Mouse (Mus musculus): Measurements from ENCODE around the gene Fbxl12. TPM values are rescaled to one million over a fixed set of nuclear protein-coding genes. Genes with fewer than 3 reads are reported as not detected.
"Not testable (repeated sequence)": the region's sequence is repeated elsewhere in the genome, so short reads cannot be mapped to it uniquely, and the experiment has no call there.

Fbxl12 gene
- total RNA-seq, 2 experiments from 2014 or later: 18.0 to 19.5 TPM

DNA sequence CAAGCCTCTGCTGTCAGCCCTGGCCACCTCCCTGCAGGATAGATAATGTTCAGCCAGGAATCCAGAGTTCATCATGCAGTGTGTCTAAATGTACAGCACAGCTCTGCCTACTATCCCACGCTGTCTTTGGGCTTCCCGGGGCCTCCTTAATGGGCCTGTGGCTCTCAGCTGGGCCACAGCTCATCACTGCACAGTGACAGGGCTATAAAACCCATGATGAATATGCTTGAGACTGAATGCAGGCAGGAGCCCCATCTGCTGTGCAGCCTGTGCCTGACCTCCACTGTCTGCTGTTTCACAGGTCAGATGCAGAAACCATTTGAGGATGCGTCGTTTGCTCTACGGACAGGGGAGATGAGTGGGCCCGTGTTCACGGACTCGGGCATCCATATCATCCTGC is 18.3 kb upstream of the Fbxl12 start:
- peak in 1 of 2 experiments; percentile 19 for DNase-seq (ENCODE audit: extremely low spot score in 1 of 2, low spot score in 2 of 2)
- intact Hi-C loops (cut with DNase I): loop anchor here (1.0 to 5.0 kb wide), 3 partner anchors 64 to 169 kb away; no protein-coding TSS in a partner anchor

DNA sequence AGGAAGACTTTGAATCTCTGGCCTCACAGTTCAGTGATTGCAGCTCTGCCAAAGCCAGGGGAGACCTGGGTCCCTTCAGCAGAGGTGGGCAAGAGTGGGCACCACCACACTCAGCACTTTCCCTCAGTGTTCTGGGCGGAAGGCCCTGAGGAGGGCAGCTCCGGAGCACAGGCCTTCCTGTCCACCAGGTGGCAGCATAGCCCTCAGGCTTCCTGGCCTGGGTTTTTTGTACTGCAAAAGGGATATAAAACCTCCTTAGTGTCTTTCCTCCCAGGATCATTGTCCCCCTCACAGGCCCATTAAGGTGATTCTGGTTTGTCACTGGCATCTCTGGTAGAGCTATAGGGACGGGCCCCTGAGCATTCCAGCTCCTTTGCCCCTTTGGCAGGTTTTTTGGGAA is 17.8 kb upstream of the Fbxl12 start:
- intact Hi-C loops (cut with DNase I): loop anchor here (1.0 to 5.0 kb wide), 3 partner anchors 65 to 170 kb away; no protein-coding TSS in a partner anchor

DNA sequence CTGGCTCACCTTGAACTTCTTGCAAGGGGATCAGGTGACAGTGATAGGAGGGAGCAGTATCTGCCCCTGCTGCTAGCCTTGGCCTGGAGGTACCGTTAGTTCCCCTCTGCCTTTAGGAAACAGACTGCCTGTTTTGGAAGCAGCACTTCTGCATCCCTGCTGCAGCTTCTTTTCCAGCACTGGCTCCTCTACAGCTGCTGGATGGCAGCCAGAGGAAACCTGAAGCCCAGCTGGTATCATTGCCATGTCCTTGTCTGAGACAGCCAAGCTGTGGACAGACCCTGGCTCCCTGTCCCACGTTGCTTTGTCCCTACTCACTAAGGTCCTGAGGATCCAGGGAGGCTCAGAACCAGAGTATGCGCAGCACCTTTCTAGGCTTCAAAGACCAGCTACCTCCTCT is 13.0 kb upstream of the Fbxl12 start:
- intact Hi-C loops (cut with DNase I): no loop called here
- DNase-seq (ENCODE audit: extremely low spot score in 1 of 2, low spot score in 2 of 2): peak in 1 of 2 experiments; percentile 40

More for the DNA sequence above, 17.8 kb upstream of the Fbxl12 start:
- DNase-seq (ENCODE audit: extremely low spot score in 1 of 2, low spot score in 2 of 2): peak; percentile 63 to 83

DNA sequence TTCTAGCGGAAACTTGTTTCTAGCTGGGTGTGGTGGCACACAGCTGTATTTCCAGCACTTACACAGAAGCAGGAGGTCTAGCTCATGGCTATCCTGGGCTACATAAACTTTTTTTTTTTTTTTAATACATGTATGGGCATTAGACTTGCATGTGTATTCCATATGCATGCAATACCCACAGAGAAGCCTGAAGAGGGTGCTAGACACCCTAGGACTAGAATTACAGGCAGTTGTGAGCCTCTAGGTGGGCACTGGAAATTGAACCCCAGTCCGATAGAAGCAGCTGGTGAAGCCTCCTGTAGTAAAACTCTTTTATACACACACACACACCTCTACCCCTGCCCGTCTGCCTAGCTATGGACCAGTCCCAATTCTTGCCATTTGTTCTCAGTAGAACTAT is 9.3 kb upstream of the Fbxl12 start:
- intact Hi-C loops (cut with DNase I): no loop called here
- no peak for DNase-seq (ENCODE audit: extremely low spot score in 1 of 2, low spot score in 2 of 2)

DNA sequence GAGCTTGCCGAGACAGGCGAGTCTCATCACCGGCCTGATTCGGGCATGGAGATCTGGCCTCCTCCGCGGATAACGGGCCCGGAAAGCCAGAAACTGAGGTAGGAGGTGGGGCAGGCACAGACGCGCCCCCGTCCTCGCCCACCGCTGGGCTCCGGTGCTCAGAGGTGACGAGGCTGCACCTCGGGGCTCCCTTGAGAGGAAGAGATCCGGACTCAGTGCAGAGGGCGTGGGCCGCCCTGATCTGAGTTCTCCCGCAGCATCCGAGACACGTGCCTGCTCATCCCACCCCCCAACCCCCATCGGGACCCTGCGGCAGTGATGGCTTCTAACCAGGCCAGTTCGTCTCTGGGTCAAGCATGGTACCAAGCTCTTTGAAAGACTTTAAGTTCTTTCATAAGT is 7.7 kb upstream of the Fbxl12 start:
- no peak for DNase-seq (ENCODE audit: extremely low spot score in 1 of 2, low spot score in 2 of 2)

DNA sequence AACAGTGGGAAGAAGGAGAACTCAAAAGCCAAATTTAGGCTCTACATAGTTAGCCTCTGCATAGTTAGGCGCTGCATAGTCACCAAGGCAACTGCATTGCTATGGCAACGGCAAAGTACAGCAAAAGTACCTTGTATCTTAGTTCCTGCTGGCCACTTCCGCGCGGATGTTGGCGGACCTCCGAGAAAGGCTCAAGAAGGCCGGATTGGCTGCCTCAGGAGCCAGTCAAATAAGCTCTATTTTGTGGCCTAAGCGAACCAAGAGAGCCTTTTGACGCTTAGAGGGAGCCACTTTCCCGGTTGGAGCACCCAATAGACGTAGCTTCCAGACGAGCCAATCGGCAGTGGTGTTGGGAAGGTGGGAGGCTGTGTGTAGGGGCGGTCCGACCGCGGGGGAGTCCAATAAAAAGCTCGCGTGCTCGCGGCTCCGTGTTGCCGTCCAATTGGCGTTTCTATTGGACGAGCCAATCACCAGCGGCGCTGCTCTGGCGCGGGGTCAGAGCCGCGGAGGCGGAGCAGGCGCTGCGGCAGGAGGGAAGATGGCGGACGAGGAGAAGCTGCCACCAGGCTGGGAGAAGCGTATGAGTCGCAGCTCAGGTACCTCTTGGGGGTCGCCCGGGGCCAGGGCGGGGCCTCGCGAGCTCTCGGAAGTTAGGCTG is 7.2 kb upstream of the Fbxl12 start, which contains the start of gene Pin1:
TSS of gene Pin1 (plus strand) at position 494 of the 658 bp plus-strand sequence.
- intact Hi-C loops (cut with DNase I): no loop called here
- peak; percentile 99 to 100 for DNase-seq (ENCODE audit: extremely low spot score in 1 of 2, low spot score in 2 of 2)

More for the DNA sequence above, 7.7 kb upstream of the Fbxl12 start:
- intact Hi-C loops (cut with DNase I): no loop called here

DNA sequence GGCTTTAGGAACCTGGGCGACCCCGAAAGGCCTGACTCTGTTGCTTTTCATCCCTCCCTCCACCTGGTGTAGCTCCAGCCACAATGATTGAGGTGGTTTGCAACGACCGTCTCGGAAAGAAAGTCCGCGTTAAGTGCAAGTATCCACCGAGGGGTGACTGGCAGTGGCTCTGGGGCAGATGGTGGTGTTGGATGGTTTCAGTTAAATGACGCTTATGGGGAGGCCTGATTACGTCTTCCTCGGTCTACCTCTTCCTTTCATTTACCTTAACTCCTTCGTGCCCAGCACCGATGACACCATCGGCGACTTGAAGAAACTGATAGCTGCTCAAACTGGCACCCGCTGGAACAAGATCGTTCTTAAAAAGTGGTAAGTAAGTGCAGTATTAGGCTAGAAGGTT is 554 bp upstream of the Fbxl12 start:
- intact Hi-C loops (cut with DNase I): loop anchor here (10.0 kb wide), 1 partner anchor 180 kb away; the partner anchor contains the start of gene Zfp26
- peak in 1 of 2 experiments; percentile 39 for DNase-seq (ENCODE audit: extremely low spot score in 1 of 2, low spot score in 2 of 2)

DNA sequence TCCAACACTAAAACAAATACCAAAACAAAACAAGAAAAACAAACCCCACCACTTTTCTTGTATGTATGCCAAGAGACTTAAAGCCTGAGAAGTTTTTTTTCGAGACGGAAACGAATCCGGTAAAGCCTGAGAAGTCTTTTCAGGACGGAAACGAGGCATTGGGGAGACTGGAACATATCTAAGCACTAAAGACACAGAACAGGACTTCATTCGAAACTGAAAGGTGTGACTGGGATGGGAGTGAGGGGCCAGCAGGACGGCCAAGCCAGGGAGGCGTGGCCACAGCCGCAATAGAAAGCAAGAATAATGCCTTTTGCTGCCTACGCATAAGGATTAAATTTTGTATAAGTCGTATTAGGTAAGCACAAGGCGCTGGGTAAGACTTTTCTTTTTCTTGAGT is 786 bp downstream of the Fbxl12 start:
- intact Hi-C loops (cut with DNase I): loop anchor here (10.0 kb wide), 1 partner anchor 179 kb away; the partner anchor contains the start of gene Zfp26
- peak in 1 of 2 experiments; percentile 26 for DNase-seq (ENCODE audit: extremely low spot score in 1 of 2, low spot score in 2 of 2)

DNA sequence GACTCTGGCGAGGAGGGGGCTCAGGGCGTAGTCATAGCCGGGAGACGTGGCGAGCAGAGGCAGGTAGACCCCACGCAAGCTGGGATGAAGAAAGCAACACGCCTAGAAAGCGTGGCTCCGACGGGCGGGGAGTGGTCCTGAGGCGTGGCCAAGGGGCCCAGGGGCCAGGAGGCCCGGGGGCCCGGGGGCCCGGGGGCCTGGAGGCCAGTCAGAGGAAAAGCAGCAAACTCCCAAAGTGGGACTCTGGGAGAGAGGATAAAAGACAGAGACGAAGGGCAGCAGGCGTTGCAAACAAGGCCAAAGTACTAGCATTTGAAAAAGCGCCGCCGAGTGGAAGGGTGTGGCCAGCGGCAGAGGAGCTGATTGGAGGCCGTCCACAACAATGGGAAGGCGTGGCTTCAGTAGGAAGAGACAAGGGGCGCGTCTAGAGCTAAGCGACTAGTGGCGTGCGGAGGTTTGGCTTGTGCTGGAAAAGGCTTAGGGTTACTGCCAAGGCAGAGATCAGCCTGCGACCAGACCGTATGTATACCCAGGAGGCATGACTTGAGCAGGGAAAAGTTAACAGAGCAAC is 1.6 kb downstream of the Fbxl12 start:
- peak; percentile 69 to 93 for DNase-seq (ENCODE audit: extremely low spot score in 1 of 2, low spot score in 2 of 2)
- intact Hi-C loops (cut with DNase I): loop anchor here (10.0 kb wide), 1 partner anchor 178 kb away; the partner anchor contains the start of gene Zfp26

DNA sequence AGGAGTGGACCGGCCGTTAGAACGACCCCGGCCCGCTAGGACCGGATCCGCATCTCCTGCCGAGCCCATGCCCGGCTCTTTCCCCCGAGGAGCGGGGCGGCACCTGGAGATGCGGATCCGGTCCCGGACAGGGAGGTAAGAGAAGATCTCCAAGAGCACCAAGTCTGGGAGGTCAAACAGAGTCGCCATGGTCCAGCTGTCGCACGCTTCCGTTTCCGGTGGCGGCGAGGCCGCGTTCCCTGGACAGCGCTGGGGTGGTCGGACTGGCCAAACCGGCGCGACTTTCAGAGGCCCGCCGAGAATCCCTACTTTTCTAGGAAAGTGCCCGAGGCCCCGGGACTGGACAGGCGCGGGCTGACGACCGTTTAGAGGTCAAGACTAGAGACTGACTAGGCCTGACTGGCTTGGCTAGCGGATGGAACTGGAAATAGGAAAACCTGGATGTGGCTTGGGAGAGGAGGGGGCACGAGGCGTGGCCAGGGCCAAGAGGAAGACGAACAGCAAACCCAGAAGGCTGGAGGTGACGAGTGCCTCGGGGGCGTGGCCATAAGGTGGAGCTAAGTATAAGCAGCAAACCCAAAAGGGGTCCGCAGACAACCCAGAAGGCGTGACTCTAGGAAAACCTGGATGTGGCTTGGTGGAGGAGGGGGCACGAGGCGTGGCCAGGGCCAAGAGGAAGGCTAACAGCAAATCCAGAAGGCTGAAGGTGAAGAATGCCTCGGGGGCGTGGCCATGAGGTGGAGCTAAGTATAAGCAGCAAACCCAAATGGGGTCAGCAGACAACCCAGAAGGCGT is 2.3 kb downstream of the Fbxl12 start, which contains the start of gene Ubl5:
TSS of gene Ubl5 (plus strand) at position 778 of the 795 bp plus-strand sequence.
- intact Hi-C loops (cut with DNase I): loop anchor here (10.0 kb wide), 1 partner anchor 177 kb away; the partner anchor contains the start of gene Zfp26
- peak; percentile 77 to 94 for DNase-seq (ENCODE audit: extremely low spot score in 1 of 2, low spot score in 2 of 2)

DNA sequence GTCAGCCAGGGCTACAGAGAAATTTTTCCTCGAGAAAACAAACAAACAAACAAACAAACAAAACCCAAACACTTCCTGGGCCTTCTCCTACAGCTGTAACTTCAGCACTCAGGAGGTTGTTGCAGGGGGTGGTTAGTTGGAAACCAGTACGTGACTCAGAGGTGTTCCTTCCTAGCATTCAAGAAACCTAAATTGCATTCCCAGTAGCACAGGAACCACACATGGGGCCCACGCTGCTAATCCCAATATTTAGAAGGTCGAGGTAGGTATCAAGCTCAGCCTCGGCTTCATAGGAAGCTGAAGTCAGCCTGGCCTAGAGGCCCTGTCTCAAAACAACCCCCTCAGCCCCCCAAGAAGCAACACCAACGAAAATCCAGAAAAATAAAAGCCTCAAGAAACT is 3.1 kb downstream of the Fbxl12 start:
- DNase-seq (ENCODE audit: extremely low spot score in 1 of 2, low spot score in 2 of 2): no peak
- intact Hi-C loops (cut with DNase I): loop anchor here (10.0 kb wide), 1 partner anchor 177 kb away; the partner anchor contains the start of gene Zfp26

DNA sequence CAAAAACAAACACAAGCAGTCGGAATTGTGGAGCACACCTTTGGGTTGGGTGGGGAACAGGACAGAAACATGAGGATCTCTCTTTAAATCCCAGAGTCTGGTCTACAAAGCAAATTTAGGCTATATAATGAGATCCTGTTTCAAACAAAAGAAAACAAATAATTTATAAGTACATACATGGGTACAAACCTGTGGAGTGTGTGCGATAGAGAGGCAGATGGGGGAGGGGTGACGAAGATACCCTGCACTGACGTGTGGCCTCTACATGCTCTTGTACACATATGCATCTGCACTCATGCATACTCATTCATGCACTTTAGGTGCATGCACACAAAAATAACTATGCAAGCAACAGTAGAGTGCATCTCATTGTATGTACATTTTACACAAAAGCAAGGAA is 5.1 kb downstream of the Fbxl12 start:
- intact Hi-C loops (cut with DNase I): no loop called here
- DNase-seq (ENCODE audit: extremely low spot score in 1 of 2, low spot score in 2 of 2): no peak

DNA sequence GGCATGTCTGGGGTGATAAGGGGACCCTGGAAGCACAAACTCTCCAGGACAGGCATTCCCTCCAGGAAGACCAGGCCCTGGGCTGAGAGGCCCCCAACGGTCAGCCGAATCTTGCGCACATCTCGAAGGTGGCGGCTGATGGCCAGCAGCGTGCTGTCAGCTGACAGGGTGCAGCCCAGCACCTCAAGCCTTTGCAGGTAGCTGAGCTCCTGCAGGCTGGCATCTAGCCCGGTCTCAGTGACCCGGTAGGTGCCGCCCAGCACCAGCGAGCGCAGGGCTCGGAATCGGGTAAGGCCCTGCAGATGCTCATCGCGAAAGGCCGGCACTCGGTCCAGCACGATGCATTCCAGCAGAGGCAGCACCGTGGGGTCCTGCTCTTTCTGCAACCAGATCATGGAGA is 6.0 kb downstream of the Fbxl12 start:
- intact Hi-C loops (cut with DNase I): no loop called here
- DNase-seq (ENCODE audit: extremely low spot score in 1 of 2, low spot score in 2 of 2): peak in 1 of 2 experiments; percentile 53

DNA sequence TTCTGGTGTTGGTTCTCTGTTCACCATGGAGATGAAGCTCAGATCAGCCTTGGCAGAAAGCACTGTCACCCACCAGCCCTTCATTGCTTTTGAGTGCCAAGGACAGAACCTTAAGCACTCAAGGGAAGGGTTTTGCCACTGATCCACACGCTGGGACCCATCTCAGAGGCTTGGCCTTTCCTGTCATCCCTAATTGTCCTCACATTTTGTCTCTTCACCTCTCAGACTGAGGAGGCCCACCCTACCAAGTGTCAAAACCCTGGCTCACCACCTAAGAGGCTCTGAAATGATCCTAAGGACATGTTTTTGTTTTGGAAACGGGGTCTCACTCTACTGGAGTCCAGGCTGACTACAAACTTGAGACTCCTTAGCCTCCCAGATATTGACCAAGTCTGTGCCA is 7.8 kb downstream of the Fbxl12 start:
- intact Hi-C loops (cut with DNase I): no loop called here
- DNase-seq (ENCODE audit: extremely low spot score in 1 of 2, low spot score in 2 of 2): no peak

DNA sequence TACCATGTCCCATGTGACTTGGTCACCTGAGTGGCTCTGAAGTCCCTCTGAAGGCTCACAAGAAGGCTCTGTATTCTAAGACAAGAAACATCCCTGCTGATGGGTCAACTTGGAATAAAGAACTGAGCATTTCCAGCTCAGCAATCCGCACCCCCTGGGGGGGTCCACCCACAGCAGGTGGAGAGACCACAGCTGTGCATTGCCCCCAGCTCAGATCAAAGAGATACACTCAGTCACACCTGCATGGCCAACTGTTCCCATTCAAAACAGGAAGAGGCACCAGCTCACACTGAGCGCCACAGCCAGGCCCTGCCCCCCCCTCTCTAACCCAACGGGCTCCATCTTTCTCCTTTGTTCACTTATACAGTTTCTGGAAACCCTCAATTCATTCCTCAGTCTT is 8.3 kb downstream of the Fbxl12 start:
- peak in 1 of 2 experiments; percentile 27 for DNase-seq (ENCODE audit: extremely low spot score in 1 of 2, low spot score in 2 of 2)
- intact Hi-C loops (cut with DNase I): no loop called here

DNA sequence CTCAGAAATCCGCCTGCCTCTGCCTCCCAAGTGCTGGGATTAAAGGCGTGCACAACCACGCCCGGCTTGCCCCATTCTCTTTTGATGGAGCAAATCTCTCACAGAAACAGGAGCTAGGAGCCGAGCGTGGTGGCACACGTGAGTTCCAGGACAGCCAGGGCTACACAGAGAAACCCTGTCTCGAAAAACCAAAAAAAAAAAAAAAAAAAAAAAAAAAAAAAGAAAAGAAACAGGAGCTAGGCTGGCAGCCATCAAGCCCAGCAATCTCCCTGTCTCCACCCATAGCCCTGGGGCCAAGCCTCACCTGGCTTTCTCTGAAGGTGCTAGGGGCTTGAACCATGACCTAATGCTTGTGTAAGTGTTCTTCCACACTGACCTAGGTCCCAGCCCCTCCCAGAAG is 8.9 kb downstream of the Fbxl12 start:
- intact Hi-C loops (cut with DNase I); DNase-seq (ENCODE audit: extremely low spot score in 1 of 2, low spot score in 2 of 2): not testable (repeated sequence)

DNA sequence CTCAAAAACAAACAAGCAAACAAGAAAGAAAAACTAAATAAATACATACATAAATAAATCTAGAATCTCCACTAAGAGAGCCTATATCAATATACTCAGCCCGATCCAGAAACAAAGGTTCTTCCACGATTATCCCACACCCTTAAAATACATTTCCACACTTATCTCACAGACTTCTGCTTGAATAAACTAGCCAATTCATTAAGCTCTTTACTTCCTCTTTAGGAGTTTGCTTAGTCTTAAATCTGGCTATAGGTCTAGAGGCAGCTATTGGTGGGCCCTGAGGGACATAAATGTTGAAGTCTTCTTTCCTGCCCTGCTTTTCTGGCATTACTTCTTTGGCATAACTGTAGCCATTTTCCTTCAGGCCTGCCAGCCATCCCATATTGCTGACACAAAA is 13.2 kb downstream of the Fbxl12 start:
- DNase-seq (ENCODE audit: extremely low spot score in 1 of 2, low spot score in 2 of 2): no peak
- intact Hi-C loops (cut with DNase I): no loop called here

DNA sequence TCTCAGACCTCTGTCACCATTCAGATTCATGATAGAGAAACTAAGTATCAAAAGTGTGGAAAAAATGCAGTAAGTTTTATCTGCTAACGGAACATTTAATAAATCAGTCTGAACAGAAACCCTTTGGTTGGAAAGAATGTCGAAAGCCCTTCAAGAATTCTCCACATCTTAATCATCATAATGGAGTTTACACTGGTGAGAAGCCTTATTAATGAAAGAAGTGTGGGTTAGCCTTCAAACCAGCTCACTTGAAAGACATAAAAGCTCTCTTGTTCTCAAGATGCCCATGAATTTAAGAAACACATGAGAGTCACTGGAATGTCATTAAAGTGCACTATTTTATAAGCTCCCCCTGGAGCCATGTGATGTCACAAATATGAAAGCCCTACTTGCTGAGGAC is 27.9 kb downstream of the Fbxl12 start:
- DNase-seq (ENCODE audit: extremely low spot score in 1 of 2, low spot score in 2 of 2): no peak
- intact Hi-C loops (cut with DNase I): no loop called here

DNA sequence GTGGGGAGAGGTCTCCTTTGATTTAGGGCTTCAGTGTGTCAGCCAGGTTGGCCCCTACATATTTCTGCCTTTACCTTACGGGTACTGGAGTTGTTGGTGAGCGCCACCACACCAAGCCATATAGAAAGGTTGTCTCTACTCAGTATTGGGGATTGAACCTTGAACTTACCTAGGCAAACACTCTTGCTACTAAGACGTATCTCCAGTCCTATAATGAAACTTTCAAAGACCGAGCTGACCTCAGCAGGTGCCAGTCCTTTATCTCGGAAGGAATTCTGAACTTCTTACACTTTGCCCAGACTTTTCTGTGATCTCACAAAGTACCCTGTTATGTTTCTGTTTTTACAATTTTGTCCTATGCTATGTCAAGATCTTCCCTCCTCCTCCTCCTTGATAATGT is 32.6 kb downstream of the Fbxl12 start:
- no peak for DNase-seq (ENCODE audit: extremely low spot score in 1 of 2, low spot score in 2 of 2)
- intact Hi-C loops (cut with DNase I): no loop called here

Data from left cerebral cortex, postnatal 10 days (tissue).